Comparison of ENCODE assay signal across 8 mouse cellular contexts in the genomic region with DNA sequence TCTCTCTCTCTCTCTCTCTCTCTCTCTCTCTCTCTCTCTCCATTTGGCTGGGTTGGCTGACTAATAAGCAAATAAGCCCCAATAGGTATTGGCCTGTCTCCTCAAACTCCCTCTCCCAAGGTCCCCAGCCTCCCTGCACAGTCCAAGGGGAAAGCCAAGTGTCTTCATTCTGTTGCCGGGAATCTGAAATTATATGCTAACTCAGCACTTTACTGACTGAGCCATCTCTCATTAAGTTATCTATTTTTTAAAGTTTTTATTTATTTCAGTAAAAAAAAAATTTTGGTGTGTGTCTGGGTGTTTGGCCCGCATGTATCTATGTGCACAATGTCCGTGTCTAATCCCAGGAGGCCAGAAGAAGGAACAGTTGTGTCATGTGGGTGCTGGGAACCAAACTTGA. TPM values are rescaled to one million over a fixed set of nuclear protein-coding genes. Genes with fewer than 3 reads are reported as not detected.
DNase-seq lines count a peak whose midpoint lies in the region; ATAC-seq and TF ChIP-seq lines count a peak whose summit lies in the region.

No protein-coding gene starts in this region.

- no peak overlapping the region for H3K27ac ChIP-seq in heart, embryonic 14.5 days (replicated peaks in 1 of 2; ENCODE audit: control insufficient read depth in 1 of 2, insufficient read depth in 1 of 2, low read depth in 2 of 2, low read length in 2 of 2)
- H3K27ac ChIP-seq in bone marrow macrophage, adult 2 months (ENCODE audit: insufficient read depth, low read depth, low read length), result no peak overlapping the region
- H3K27ac ChIP-seq in hindbrain, embryonic 14.5 days, result no peak overlapping the region
- H3K27ac ChIP-seq in midbrain, embryonic 13.5 days, result no peak overlapping the region

- H3K36me3 ChIP-seq in heart, embryonic 14.5 days (ENCODE audit: control insufficient read depth, insufficient read depth, low read length), result peaks cover 4% of the 10 kb centered on the region; the same call in 1 of the 2 replicates
- H3K36me3 ChIP-seq in hindbrain, embryonic 14.5 days (replicated peaks; ENCODE audit: control insufficient read depth, insufficient read depth), result no peaks in the 10 kb centered on the region; the same call in 1 of the 2 replicates
- H3K36me3 ChIP-seq in midbrain, embryonic 13.5 days, result no peaks in the 10 kb centered on the region; the same call in 1 of the 2 replicates

- H3K4me3 ChIP-seq in heart, embryonic 14.5 days (ENCODE audit: control insufficient read depth in 1 of 2, insufficient read depth in 1 of 2, low read depth in 1 of 2, low read length in 2 of 2), result no peak overlapping the region
- H3K4me3 ChIP-seq in bone marrow macrophage, adult 2 months (ENCODE audit: insufficient read depth, low read length), result 0 out of 2 replicates have a peak overlapping the region, but pooled peaks have one; percentile 76
- H3K4me3 ChIP-seq in hindbrain, embryonic 14.5 days (replicated peaks; ENCODE audit: low read length), result peak overlapping the region; percentile 85; the same call in 1 of the 2 replicates
- peak overlapping the region; percentile 68 for H3K4me3 ChIP-seq in midbrain, embryonic 13.5 days (replicated peaks)

- H3K9me3 ChIP-seq in heart, embryonic 14.5 days (ENCODE audit: control insufficient read depth, low read length), result no peaks in the 10 kb centered on the region
- no peaks in the 10 kb centered on the region for H3K9me3 ChIP-seq in hindbrain, embryonic 14.5 days (ENCODE audit: control insufficient read depth, low read length)
- no peaks in the 10 kb centered on the region for H3K9me3 ChIP-seq in midbrain, embryonic 13.5 days

- no peak for TF ChIP-seq CTCF in bone marrow macrophage, adult 2 months (IDR thresholded peaks at IDR 0.05; ENCODE audit: low read depth, low read length)

- H3K9ac ChIP-seq in heart, embryonic 14.5 days (ENCODE audit: low read length), result no peak overlapping the region
- no peak overlapping the region for H3K9ac ChIP-seq in hindbrain, embryonic 14.5 days
- no peak overlapping the region for H3K9ac ChIP-seq in midbrain, embryonic 13.5 days (replicated peaks)

- H3K27me3 ChIP-seq in heart, embryonic 14.5 days (ENCODE audit: control insufficient read depth, insufficient read depth, low read length), result no peaks in the 10 kb centered on the region
- no peaks in the 10 kb centered on the region for H3K27me3 ChIP-seq in hindbrain, embryonic 14.5 days (ENCODE audit: control insufficient read depth, insufficient read depth, low read length)
- peaks cover 11% of the 10 kb centered on the region; the same call in 1 of the 2 replicates for H3K27me3 ChIP-seq in midbrain, embryonic 13.5 days

- no peak for ATAC-seq in heart, embryonic 14.5 days (ENCODE audit: insufficient number of reproducible peaks, insufficient read depth, low FRiP score, low read depth)
- ATAC-seq in hindbrain, embryonic 14.5 days (ENCODE audit: low FRiP score), result no peak
- ATAC-seq in midbrain, embryonic 13.5 days, result no peak
- ATAC-seq in erythroid progenitor cell, adult 5-6 weeks (replicated peaks; ENCODE audit: low FRiP score, poor library complexity, severe bottlenecking), result no peak

- H3K4me1 ChIP-seq in heart, embryonic 14.5 days (ENCODE audit: control insufficient read depth in 2 of 2, insufficient read depth in 2 of 2, low read length in 2 of 2), result peaks cover 29 to 44% of the 10 kb centered on the region in 2 experiments
- H3K4me1 ChIP-seq in bone marrow macrophage, adult 2 months (ENCODE audit: control insufficient read depth, insufficient read depth, low read length), result peaks cover 50% of the 10 kb centered on the region
- H3K4me1 ChIP-seq in hindbrain, embryonic 14.5 days (replicated peaks; ENCODE audit: control insufficient read depth, insufficient read depth, low read length), result peaks cover 24% of the 10 kb centered on the region
- peaks cover 47% of the 10 kb centered on the region for H3K4me1 ChIP-seq in midbrain, embryonic 13.5 days (replicated peaks)

- 85% methylated on average over 3 of the region's 3 CpGs for WGBS in heart, embryonic 14.5 days
- WGBS in hindbrain, embryonic 14.5 days, result 82% methylated on average over 3 of the region's 3 CpGs
- 85% methylated on average over 3 of the region's 3 CpGs for WGBS in midbrain, embryonic 13.5 days

- no peak for TF ChIP-seq POLR2A in bone marrow macrophage, adult 2 months (IDR thresholded peaks at IDR 0.05; ENCODE audit: borderline replicate concordance, low read depth, low read length)

- peak overlapping the region; percentile 68 for H3K4me2 ChIP-seq in heart, embryonic 14.5 days (ENCODE audit: low read length)
- peak overlapping the region; percentile 76 for H3K4me2 ChIP-seq in hindbrain, embryonic 14.5 days (replicated peaks)
- peak overlapping the region; percentile 59 for H3K4me2 ChIP-seq in midbrain, embryonic 13.5 days (replicated peaks)

- DNase-seq in heart, adult 9 months (ENCODE audit: low spot score in 2 of 2), result no peak
- DNase-seq in hindbrain, embryonic 14.5 days (ENCODE audit: low spot score), result no peak
- no peak for DNase-seq in thymus, postnatal 10 days (ENCODE audit: low spot score in 2 of 2)
- no peak for DNase-seq in spleen, postnatal 4 days (ENCODE audit: low spot score in 2 of 2)

RNA-seq across cellular contexts. Expression of gene Twf2, which starts 1.0 kb away (rescaled TPM):
- 45.5 and 48.8 TPM in 2 replicates for polyA plus RNA-seq in heart, embryonic 14.5 days (2014; fragmentation: Nextera tagmentation; extraction: Ambion mirVana)
- polyA plus RNA-seq in bone marrow macrophage, adult 2 months (2012; ENCODE audit: insufficient read depth, insufficient read length, missing spikeins), result 99.0 and 113 TPM in 2 replicates
- polyA plus RNA-seq in hindbrain, embryonic 14.5 days (2014; fragmentation: Nextera tagmentation; extraction: Ambion mirVana), result 49.6 and 52.9 TPM in 2 replicates
- polyA plus RNA-seq in midbrain, embryonic 13.5 days (2015; fragmentation: Nextera tagmentation; extraction: Ambion mirVana), result 52.2 and 53.3 TPM in 2 replicates
- total RNA-seq in erythroid progenitor cell, adult 5-6 weeks (2015; ENCODE audit: low replicate concordance), result 11.2 and 14.7 TPM in 2 replicates
- total RNA-seq in erythroid progenitor cell, adult 5-6 weeks (2017; ENCODE audit: low replicate concordance), result 1.8 and 17.5 TPM in 2 replicates

RNA-seq across cellular contexts. Expression of gene Ppm1m, which starts 2.3 kb away (rescaled TPM):
- 19.1 and 19.4 TPM in 2 replicates for polyA plus RNA-seq in heart, embryonic 14.5 days (2014; fragmentation: Nextera tagmentation; extraction: Ambion mirVana)
- polyA plus RNA-seq in bone marrow macrophage, adult 2 months (2012; ENCODE audit: insufficient read depth, insufficient read length, missing spikeins), result 41.5 and 42.6 TPM in 2 replicates
- 13.0 and 13.4 TPM in 2 replicates for polyA plus RNA-seq in hindbrain, embryonic 14.5 days (2014; fragmentation: Nextera tagmentation; extraction: Ambion mirVana)
- 16.7 and 16.9 TPM in 2 replicates for polyA plus RNA-seq in midbrain, embryonic 13.5 days (2015; fragmentation: Nextera tagmentation; extraction: Ambion mirVana)
- total RNA-seq in erythroid progenitor cell, adult 5-6 weeks (2015; ENCODE audit: low replicate concordance), result 9.4 and 25.6 TPM in 2 replicates
- total RNA-seq in erythroid progenitor cell, adult 5-6 weeks (2017; ENCODE audit: low replicate concordance), result 6.1 and 10.3 TPM in 2 replicates

RNA-seq across cellular contexts. Expression of gene Tlr9, which starts 20.5 kb away (rescaled TPM):
- polyA plus RNA-seq in heart, embryonic 14.5 days (2014; fragmentation: Nextera tagmentation; extraction: Ambion mirVana), result 0.05 and 0.09 TPM in 2 replicates
- polyA plus RNA-seq in bone marrow macrophage, adult 2 months (2012; ENCODE audit: insufficient read depth, insufficient read length, missing spikeins), result 41.6 and 61.6 TPM in 2 replicates
- 0.12 TPM in 1 of 2 replicates, not detected in the other for polyA plus RNA-seq in hindbrain, embryonic 14.5 days (2014; fragmentation: Nextera tagmentation; extraction: Ambion mirVana)
- polyA plus RNA-seq in midbrain, embryonic 13.5 days (2015; fragmentation: Nextera tagmentation; extraction: Ambion mirVana), result not detected in 2 replicates
- total RNA-seq in erythroid progenitor cell, adult 5-6 weeks (2015; ENCODE audit: low replicate concordance), result 0.72 and 5.0 TPM in 2 replicates
- 0.64 TPM in 1 of 2 replicates, not detected in the other for total RNA-seq in erythroid progenitor cell, adult 5-6 weeks (2017; ENCODE audit: low replicate concordance)

RNA-seq across cellular contexts. Expression of gene Wdr82, which starts 31.2 kb away (rescaled TPM):
- polyA plus RNA-seq in heart, embryonic 14.5 days (2014; fragmentation: Nextera tagmentation; extraction: Ambion mirVana), result 19.6 and 22.6 TPM in 2 replicates
- polyA plus RNA-seq in bone marrow macrophage, adult 2 months (2012; ENCODE audit: insufficient read depth, insufficient read length, missing spikeins), result 30.8 and 37.0 TPM in 2 replicates
- polyA plus RNA-seq in hindbrain, embryonic 14.5 days (2014; fragmentation: Nextera tagmentation; extraction: Ambion mirVana), result 40.2 and 42.3 TPM in 2 replicates
- polyA plus RNA-seq in midbrain, embryonic 13.5 days (2015; fragmentation: Nextera tagmentation; extraction: Ambion mirVana), result 36.0 and 42.5 TPM in 2 replicates
- 18.0 and 26.0 TPM in 2 replicates for total RNA-seq in erythroid progenitor cell, adult 5-6 weeks (2015; ENCODE audit: low replicate concordance)
- total RNA-seq in erythroid progenitor cell, adult 5-6 weeks (2017; ENCODE audit: low replicate concordance), result 25.9 and 31.7 TPM in 2 replicates

RNA-seq across cellular contexts. Expression of gene Glyctk, which starts 44.0 kb away (rescaled TPM):
- polyA plus RNA-seq in heart, embryonic 14.5 days (2014; fragmentation: Nextera tagmentation; extraction: Ambion mirVana), result 0.73 and 1.0 TPM in 2 replicates
- 0.58 and 0.77 TPM in 2 replicates for polyA plus RNA-seq in bone marrow macrophage, adult 2 months (2012; ENCODE audit: insufficient read depth, insufficient read length, missing spikeins)
- 2.3 and 3.0 TPM in 2 replicates for polyA plus RNA-seq in hindbrain, embryonic 14.5 days (2014; fragmentation: Nextera tagmentation; extraction: Ambion mirVana)
- 10.1 TPM in 2 replicates for polyA plus RNA-seq in midbrain, embryonic 13.5 days (2015; fragmentation: Nextera tagmentation; extraction: Ambion mirVana)
- 0.84 TPM in 1 of 2 replicates, not detected in the other for total RNA-seq in erythroid progenitor cell, adult 5-6 weeks (2015; ENCODE audit: low replicate concordance)
- 0.51 TPM in 1 of 2 replicates, not detected in the other for total RNA-seq in erythroid progenitor cell, adult 5-6 weeks (2017; ENCODE audit: low replicate concordance)

Comparison
In these comparisons a context has a peak if more than half of its experiments do, and no peak if none do; other contexts are left out.
1. H3K4me3 ChIP-seq: peak in bone marrow macrophage, adult 2 months (single experiment), hindbrain, embryonic 14.5 days (single experiment) and midbrain, embryonic 13.5 days (single experiment); none in heart, embryonic 14.5 days (0 of 2).
2. RNA of gene Tlr9, which starts 20.5 kb away (polyA plus RNA-seq): 41.6 to 61.6 TPM in bone marrow macrophage, adult 2 months; 0.12 TPM in hindbrain, embryonic 14.5 days, 0.05 to 0.09 TPM in heart, embryonic 14.5 days and not detected in midbrain, embryonic 13.5 days; every median in the first group is over 10 times any median in the second.
3. Peak in every context shown above with its lines, with median percentiles within 50 percentile points of each other: H3K4me2 ChIP-seq.